Mouse (Mus musculus): Measurements from ENCODE around the gene Clpx.
A peak's percentile ranks its signal among the peaks of the same experiment; 100 is the strongest.
"Not testable (repeated sequence)": the region's sequence is repeated elsewhere in the genome, so short reads cannot be mapped to it uniquely, and the experiment has no call there.

Gene Clpx

DNA sequence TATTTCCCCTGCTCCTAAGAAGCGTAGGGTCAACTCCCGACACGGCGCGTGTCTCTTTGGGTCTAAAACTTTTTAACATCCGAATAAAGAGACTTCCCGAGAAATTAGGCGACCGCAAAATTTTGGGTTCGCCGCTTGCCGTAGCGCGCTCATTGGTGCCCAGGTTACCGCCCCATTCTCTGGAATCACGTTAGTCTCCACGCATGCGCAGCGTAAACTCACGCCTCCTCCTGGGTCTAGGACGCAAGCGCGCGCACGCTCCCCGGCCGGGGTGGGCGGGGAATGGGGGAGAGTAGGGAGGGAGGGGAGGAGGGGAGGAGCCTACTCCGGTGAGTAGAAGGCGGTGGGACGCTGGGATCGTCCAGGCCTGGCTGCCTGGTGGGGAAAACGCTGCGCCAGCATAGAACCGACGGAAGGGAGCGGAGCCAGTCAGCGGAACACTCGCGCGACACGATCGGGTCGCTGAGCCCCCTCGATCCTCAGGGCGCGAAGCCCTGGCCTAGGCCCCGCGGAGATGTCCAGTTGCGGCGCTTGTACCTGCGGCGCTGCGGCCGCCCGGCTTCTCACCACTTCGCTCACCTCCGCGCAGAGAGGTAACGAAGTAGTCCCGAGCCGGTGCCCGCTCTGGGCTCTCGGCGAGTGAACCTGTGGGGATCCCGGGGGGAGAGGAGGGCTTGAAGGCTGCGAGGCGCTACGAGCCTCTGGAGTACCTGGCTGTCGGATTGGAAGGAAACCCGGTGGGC lies at the start of gene Clpx:
Gene Clpx, plus strand, starts transcription at position 288 of the 743 bp plus-strand sequence.
- DNase-seq (ENCODE audit: low read depth, low spot score), result peak; percentile 99

DNA sequence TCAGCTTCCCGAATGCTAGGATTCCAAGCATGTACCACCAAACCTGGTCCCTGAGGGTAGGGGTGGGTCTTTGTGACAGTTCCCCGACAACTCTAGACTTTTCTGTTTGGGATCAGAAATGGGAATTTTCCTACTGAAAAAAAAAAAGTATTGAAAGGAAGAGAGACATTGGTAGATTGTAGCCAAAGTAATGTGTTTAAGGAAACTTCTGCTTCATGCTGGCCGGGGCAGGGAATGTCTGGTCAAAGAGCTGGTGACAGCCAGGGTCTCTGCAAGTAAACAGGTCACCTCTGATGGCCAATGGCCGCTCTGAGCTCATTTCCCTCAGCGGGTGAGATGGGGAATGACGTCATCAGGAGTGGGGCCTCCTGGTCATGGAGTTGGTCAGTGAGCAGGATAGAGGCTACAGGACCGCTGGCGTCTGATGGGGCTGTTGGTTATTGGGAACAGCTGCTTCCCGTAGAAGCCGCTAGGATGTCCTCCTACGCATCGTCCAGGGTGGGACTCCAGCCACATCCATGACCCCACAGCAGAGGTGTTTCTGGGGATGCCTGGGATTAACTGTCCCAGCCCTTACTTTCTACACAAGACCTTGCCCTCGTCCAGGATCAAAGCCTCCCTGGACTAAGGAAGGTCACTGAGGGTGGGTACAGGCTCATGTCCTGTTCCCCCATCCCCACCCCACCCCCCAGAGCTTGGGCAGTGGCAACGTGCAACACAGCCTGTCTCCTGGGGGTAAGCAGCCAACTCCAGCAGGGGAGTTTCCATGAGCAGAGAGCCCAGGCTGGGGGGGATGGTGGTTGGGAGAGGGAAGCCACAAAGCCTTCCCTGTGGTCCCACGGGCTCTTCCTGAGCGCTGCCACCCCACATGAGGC lies 46.3 kb upstream of the Clpx start:
- DNase-seq (ENCODE audit: low read depth, low spot score), result no peak

DNA sequence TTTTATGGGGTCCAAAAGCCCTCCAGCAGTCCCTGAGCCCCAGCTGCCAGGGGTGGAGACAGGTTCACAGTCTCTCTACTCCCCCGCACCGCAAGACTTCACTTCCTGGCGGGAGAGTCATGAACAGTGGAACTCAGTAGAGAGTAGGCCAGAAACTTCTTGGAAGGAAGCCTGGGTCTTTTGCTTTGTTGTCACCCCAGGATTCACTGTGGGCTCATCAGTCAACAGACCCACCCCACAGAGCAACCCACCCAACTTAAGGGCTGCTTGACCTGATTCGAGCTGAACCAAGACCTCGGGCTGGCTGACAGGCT lies 45.7 kb upstream of the Clpx start:
- no peak for DNase-seq (ENCODE audit: low read depth, low spot score)

DNA sequence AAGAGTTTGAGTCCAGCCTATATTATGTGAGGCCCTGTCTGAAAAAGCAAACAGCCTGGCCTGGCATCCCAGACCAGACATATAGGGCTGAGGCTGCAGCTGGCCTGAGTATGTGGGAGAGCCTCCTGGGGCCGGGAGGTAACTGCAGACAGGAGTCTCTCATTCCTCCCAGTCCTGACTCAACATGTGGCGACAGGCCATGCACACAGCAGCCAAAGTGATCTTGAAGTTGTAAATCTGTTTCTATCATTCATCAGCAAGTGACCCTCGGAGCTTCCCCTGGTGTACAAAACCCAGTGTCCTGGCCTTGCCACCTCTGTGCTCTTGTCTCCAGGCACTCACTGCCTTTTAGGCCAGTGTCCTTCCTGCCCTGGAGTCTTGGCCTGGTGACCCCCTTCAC lies 42.0 kb upstream of the Clpx start:
- no peak for DNase-seq (ENCODE audit: low read depth, low spot score)

DNA sequence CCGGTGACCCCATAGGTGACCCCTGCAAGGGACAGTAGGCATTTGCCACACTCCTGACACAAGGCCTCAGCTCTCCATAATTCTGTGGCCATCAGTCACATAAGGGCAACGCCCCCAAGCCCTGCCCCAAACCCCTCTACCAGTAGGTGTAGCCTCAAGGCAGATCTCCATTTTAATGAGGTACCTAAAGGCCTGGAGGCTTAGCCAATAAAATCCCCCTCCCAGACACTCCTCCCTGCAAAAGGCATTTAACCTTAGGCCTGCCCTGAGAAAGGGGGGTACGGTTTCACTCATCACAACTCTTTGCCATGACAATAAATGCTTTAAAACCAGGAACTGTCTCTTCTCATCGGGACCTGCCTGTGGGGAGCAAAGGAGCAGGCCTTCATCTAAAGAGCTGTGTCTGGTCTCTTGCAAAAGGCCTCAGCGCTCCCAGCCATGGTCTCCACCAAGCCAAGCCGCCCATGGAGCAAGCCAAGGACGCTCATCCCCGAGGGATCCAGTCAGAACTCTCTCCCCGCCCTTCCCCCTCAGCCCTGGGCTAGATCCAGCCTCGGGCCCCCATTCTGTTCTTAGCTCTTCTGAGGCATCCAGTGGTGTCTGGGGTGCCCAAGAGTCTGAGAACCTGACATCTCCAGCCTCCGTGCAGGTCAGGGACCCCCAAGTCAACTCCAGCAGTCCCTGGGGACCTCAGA lies 38.0 kb upstream of the Clpx start:
- peak; percentile 65 for DNase-seq (ENCODE audit: low read depth, low spot score)

DNA sequence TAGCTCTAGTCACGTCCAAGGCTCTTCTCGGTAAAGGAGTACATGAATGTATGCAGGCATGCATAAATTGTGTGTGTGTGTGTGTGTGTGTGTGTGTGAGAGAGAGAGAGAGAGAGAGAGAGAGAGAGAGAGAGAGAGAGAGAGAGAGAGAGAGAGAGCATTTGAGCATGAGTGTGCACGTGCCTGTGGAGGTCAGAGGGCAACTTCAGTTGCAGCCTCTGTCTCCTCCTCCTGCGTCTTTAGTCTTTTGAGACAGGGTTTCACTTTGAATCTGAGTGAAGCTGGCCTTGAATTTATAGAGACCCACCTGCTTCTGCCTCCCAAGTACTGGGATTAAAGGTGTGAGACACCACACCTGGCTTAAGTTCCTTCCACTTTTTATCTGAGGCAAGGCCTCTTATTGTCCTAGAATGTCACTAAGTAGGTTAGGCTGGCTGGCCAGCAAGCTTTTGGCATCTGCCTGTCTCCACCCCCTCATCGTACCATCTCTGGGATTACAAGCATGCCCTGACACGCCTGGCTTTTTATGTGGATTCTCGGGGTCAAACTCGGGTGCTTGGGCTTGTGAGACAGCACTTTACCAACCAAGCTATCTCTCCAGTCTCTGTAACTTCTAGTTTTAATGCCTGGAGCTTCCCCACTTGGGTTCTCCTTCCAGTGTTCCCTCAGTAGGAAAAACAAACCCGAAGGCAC lies 36.7 kb upstream of the Clpx start:
- DNase-seq (ENCODE audit: low read depth, low spot score), result no peak

DNA sequence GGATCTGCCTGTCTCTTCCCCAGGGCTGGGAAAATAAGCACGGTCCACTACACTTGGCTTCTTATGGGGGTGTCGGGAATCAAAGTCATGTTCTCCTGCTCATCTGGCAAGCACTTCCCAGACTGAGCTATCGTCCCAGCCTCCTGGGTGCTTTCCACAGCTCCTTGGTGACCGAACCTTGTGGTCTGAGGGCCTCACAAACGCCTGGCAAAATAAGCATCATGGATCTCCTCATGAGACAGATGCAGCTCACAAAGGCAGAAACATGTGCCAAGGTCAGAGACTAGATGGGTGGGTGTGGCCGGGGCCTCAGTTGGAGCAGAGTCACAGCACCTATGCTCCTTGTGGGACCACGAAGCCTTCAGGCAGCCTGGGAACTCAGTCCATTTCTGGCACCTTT lies 34.7 kb upstream of the Clpx start:
- DNase-seq (ENCODE audit: low read depth, low spot score), result no peak

DNA sequence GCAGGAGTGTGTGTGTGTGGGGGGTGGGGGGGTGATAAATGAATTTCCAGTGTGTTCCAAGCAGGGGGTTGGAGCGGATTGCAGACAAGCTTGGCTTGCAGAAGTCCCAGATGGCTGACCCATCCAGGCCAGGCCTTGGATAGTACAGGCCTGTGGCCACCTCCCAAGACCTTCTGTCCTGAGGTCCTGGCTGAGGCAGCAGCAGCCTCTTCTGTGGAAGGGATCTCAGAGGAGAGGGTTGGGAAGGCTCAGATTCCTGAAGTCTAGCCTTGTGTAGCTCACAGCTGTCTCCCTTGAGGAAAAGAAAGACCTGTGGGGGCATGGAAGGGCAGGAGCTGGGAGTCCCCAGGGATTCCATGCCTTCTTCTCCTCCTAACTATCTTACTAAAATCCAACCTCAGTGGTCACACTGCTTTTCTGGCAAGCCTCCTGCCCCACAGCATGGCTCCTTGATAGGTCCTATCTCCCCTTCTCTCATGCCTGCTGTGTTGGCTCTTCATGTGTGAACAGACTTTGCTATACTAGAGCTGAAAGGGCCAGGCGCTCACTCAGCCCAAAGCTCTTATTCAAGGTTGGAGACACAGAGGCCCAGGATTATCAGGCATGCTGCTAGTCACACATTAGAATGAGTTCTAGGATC lies 32.3 kb upstream of the Clpx start:
- no peak for DNase-seq (ENCODE audit: low read depth, low spot score)

DNA sequence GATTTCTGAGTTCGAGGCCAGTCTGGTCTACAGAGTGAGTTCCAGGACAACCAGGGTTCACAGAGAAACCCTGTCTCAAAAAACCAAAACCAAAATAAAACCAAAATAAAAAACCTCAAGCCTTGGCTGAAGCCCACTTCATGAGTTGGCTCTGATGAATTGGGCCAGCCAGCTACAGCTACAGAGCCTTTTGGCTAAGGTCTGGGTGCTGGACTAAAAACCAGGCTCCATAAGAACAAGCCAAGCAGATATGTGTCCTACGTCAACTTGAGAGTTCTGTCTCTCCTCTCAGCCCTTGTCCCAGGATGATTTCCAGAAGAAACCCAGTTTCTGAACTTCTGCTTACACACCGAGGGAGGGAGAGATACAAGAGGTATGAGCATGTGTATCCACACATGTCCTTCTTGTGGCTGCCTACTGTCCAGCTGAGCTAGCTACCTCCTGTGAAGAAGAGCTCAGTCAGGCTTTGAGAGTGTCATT lies 31.4 kb upstream of the Clpx start:
- DNase-seq (ENCODE audit: low read depth, low spot score), result no peak

DNA sequence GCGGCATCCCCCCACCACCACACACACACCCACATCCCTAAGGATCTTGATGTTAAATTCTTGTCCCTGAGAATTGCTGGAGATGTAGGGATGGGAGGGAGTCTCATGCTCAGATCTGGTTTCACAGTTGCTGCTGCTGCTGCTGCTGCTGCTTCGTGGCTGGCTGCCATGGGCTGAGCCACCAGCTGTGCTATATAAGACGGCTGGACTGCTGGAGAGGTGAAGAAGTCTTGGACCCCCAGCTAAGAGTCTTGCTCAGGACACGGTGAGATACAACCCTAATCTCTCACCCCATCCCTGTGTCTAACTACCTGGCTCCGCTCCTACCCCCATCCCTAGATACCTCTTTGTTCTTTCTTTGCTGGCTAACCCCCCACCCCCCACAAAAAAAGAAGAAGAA lies 29.1 kb upstream of the Clpx start, which contains the start of gene Cilp:
Gene Cilp, plus strand, starts transcription at position 222 of the 400 bp plus-strand sequence.
- DNase-seq (ENCODE audit: low read depth, low spot score), result no peak

DNA sequence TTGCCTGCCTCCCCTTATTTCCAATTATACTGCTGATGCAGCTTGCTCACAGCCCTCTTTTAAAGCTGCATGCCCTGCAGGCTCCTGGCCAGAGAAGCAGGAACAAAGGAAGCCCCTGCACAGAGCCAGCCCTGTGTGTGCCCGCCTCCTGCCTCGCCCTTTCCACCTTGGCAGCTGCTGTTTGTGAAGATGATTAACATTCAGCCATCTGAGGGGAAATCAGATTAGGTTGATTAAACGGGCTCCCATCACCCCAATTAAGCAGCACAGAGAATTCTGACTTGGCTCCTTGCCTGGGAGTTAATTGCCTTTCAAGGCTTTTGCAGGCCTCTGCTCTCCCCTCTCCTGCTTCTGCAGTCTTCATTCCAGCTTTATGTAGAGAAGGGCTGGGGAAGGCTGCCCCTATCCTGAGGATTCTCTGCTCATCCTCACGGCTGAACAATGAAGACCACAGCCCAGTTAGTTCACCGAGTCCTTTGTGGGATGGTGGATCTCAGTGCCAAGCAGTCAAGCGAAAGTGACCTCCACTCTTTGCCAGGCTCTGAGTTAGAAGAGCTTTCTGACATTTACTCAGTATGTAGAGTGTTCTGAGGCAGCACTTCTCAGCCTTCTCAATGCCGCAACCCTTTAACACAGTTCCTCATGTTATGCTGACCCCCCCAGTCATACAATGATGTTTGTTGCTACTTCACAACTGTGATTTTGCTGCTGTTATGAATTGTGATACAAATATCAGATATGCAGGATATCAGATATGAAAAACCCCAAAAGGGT lies 26.1 kb upstream of the Clpx start:
- DNase-seq (ENCODE audit: low read depth, low spot score), result no peak

DNA sequence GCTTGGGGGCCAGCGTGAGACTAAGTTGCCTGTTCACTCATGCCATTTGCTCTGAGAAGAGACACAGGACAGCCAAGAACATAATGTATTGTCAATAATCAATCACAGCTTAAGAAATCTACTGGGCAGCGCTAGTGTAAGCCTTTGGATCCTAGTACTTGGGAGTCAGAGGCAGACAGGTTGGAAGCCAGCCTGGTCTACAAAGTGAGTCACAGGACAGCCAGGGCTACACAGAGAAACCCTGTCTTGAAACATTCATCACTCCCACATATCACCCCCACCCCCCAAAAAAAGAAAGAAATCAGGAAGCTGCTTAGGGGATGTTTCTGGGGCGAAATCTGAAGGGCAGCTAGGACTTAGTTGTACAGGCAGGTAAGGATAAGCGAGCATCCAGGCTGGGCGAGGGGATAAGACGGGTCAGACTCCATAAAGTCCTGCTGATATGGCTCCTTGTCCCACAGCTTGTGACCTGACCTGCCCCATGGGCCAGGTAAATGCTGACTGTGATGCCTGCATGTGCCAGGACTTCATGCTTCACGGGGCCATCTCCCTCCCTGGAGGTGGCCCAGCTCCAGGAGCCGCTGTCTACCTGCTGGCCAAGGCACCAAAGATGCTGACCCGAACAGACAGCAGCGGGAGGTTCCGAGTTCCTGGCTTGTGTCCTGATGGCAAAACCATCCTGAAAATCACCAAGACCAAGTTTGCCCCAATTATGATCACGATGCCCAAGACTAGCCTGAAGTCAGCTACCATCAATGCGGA lies 20.8 kb upstream of the Clpx start:
- no peak for DNase-seq (ENCODE audit: low read depth, low spot score)

DNA sequence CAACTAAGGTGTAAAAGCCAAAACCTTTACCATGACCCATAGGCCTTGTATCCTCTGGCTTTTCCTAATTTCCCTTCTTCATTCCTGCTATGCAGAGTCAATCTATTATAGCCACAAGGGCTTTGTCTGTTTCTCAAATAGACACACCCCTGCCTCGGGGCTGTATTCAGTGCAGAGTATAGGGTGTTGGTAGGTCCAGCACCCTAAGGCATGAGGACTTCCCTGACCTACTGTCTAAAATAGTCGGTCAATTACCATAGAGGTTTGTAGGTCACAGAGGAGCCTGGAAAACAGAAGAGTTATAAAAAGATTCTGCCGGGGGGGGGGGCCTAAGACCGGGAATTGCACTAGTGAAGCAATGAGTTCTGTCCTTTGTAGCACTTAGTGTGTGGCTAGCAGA lies 20.2 kb upstream of the Clpx start:
- peak; percentile 20 for DNase-seq (ENCODE audit: low read depth, low spot score)

DNA sequence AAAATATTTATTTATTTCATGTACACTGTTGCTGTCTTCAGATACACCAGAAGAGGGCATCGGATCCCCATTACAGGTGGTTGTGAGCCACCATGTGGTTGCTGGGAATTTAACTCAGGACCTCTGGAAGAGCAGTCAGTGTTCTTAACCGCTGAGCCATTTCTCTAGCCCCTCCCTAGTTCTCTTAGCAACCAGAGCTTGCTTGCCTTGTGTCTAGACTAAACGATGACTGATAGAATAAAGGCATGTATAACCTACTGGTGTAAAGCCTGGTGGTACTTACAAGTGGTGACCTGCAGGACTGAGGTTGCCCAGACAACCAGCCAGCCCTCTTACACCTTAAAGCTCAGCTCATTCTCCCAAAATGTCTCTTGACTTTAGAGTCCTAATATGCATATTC lies 19.2 kb upstream of the Clpx start:
- DNase-seq (ENCODE audit: low read depth, low spot score), result peak; percentile 70

DNA sequence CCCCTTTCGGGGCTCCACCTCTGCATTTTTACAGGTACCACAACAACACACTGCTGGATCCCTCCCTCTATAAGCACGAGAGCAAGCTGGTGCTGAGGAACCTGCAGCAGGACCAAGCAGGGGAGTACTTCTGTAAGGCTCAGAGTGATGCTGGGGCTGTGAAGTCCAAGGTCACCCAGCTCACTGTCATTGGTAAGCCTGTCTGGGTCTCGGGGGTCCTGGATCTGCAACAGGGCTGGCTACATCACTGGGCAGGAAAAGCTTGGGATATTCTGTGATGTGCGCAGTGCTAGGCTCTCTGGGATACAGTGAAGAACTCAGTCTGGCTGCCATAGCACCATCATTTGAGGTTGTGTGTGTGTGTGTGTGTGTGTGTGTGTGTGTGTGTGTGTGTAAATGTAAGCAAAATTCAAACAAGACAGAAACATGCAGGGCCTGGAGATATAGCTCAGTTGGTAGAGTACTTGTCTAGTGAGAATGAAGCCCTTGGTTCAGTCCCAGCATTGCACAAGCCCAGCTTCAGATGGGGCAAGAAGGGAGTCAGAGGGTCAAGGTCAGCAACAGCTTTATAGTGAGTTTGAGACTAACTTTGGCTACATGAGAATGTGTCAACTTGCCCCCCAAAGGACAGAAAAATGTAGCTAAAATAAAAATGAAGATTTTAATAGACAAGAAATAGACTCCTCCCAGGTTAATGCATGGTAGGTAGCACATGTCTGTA lies 18.1 kb upstream of the Clpx start:
- DNase-seq (ENCODE audit: low read depth, low spot score), result no peak

DNA sequence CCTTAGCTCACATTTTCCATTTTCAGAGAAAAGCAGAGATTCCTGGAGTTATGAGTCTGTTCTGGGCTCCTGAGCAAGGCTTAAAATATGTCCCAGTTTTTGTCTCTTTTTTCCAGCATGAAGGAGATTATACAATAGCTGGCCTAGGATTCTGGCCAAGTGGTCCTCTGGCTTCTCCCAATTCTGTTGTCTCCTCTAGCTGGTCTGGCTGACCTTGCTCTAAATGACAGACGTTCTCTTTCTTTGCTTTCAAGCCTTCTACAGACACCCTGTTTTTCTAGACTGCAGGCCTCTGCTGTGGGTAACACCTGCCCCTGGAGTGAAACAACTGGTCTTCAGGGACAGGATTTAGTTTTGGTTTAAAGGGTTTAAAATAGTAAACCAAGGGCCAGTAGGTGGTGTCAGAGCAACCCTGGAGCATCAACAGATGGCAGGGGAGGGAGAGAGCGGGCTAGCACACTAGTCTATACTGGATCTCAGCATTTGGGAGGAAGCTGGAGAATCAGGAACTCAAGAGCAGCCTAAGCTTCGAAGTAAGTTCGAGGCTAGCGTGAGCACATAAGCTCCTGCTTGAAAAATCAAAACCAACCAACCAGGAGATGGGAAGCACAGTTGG lies 12.4 kb upstream of the Clpx start:
- no peak for DNase-seq (ENCODE audit: low read depth, low spot score)

DNA sequence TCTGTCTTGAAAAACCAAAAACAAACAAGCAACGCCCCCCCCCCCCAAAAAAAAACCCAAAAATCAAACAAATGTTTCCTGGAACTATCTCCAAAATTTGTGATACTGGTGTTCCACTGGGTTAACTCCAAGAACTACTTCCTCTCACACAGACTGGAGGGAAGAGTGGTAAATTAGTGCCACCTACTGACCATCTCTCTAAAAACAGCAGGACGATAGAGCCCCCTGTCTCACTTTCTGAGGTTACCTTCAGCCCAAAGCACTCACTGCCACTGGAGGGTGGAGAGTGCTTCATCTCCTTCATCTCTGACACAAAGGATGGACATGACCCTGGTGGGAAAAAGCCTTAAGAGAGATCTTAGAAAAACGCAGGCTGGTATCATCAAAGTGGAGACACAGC lies 10.8 kb upstream of the Clpx start:
- peak; percentile 55 for DNase-seq (ENCODE audit: low read depth, low spot score)

DNA sequence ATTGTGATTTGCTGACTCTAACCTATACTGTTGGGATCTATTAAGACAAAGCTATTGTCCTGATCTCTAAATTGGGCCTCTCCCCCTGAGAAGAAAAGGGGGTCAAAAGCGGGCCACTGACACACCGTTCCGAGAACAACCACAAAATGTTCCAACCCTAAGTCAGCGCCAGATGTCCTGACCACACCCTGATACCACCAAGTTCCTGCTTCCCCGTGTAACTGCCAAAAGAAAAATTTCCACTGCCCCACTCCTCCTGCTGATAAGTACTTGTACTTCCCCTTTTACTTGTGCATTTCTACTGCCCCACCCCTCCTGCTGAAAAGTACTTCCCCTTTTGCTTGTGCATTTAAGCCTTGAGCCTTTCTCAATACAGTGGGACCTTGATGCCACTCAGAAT lies 5.8 kb upstream of the Clpx start:
- not testable (repeated sequence) for DNase-seq (ENCODE audit: low read depth, low spot score)

DNA sequence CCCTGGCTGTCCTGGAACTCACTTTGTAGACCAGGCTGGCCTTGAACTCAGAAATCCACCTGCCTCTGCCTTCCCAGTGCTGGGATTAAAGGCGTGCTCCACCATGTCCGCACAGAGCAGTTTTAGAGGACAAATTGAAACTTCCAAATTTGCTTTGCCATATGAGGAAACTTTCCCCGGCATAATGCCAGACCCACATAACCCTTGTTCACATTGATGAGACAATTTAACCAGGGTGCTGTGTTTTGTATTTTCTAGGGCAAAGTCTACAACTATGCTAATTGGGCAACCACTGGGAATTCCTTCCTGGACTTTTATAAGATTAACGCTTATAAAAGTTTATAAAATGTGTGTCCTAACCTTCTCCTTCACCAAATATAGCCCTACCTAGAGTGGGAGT lies 4.1 kb upstream of the Clpx start:
- no peak for DNase-seq (ENCODE audit: low read depth, low spot score)
